Mouse (Mus musculus): ENCODE measurements at regions not wholly inside any gene's neighbourhood (a gene's known extent, or its start where the extent isn't known, plus 50 kb on each side); places are given as distances from the start of the nearest gene placed in this dataset.

DNA sequence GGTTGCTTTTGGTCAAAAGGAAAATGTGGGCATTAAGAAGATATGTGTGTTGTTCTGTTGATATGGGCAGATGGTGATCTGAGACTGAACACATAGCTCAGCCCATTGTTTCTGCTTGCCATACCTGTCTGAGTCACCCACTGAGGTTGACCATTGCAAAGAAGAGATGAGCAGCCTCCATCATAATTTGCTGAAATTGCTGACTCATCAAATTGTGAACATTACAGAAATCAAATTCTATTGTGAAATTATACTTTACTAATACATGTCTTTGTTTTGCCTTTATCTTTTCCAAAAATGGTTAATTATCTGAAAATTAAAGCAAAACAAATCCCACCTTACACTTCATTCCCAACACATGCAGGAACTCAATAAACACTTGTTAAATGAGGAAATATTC, 865.8 kb downstream of the Bcl11a start:
- TF ChIP-seq POLR2A (IDR thresholded peaks at IDR 0.05; ENCODE audit: low read depth, low read length) = no peak
- no peak for TF ChIP-seq CTCF (IDR thresholded peaks at IDR 0.05; ENCODE audit: extremely low read depth, insufficient read depth, insufficient read length, insufficient replicate concordance)

All from spleen, adult 2 months (tissue).